Mouse (Mus musculus): ENCODE data around the gene Ube2l3.

The Ube2l3 gene

DNA sequence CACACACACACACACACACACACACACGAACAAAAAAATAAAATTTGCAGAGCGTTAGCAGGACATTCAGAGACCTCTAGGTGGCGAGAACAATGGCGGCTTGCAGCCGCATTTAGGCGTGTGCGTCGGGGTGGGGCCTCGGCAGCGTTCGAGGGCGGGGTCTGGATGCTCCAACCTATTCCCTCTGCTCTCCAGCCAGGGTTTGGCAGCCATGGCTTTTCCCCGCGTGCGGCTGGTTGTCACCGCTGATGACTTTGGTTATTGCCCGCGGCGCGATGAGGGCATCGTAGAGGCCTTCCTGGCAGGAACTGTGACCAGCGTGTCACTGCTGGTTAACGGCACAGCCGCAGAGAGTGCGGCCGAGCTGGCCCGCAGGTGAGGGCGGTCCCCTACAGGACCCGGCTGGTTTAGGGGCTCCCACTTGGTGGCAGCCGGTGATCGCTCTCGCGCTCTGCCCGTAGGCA, 55.6 kb downstream of the Ube2l3 start, which contains the start of gene Ccdc116:
Ccdc116 (minus strand) TSS at position 458 of the 464 bp plus-strand sequence.
- peak; percentile 84 for DNase-seq

DNA sequence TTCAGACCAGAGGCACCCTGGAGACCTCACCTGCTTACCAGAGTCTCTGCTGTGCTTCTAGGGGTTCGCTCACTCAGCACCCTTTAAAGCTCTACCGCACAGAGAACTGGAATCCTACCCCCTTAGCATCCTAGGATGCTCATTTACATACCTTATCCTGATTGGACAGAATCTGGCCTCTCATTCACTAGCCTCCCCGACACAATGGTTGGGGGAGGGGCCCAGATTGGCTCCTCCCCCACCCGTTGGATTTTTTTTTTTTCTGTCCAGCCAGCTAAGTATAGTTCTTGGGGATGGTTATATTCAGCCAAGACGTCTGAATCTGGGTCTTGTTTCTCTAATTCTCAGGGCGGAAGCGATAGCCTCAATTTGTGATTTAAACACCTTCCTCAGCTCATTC, 58.1 kb downstream of the Ube2l3 start, which contains the start of gene Ydjc:
Ydjc (plus strand) TSS at position 283 of the 400 bp plus-strand sequence.
- no peak for DNase-seq

DNA sequence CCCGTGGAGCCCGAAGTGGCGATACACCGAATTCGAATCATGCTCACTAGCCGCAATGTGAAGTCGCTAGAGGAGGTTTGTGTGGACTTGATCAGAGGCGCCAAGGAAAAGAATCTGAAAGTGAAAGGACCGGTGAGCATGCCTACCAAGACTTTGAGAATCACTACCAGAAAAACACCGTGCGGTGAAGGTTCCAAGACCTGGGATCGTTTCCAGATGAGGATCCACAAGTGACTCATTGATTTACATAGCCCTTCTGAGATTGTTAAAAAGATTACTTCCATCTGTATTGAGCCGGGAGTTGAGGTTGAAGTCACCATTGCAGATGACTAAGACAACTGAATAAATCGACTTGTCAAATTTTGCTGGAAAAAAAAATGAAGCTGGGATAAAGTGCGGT, 65.1 kb downstream of the Ube2l3 start:
- no peak for DNase-seq

DNA sequence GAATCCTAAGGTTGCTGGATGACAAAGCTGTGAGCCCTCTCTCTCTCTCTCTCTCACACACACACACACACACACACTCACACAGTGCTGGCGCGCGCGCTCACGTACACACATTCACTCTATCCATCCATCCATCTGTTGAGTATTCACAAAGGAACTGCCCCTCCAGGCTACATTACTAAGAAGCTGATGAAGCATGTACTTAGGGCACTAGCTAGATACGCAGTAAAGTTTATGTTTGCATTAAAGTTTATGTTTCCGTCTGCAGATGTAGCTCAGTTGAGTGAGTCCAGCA, 69.6 kb downstream of the Ube2l3 start:
- no peak for DNase-seq

DNA sequence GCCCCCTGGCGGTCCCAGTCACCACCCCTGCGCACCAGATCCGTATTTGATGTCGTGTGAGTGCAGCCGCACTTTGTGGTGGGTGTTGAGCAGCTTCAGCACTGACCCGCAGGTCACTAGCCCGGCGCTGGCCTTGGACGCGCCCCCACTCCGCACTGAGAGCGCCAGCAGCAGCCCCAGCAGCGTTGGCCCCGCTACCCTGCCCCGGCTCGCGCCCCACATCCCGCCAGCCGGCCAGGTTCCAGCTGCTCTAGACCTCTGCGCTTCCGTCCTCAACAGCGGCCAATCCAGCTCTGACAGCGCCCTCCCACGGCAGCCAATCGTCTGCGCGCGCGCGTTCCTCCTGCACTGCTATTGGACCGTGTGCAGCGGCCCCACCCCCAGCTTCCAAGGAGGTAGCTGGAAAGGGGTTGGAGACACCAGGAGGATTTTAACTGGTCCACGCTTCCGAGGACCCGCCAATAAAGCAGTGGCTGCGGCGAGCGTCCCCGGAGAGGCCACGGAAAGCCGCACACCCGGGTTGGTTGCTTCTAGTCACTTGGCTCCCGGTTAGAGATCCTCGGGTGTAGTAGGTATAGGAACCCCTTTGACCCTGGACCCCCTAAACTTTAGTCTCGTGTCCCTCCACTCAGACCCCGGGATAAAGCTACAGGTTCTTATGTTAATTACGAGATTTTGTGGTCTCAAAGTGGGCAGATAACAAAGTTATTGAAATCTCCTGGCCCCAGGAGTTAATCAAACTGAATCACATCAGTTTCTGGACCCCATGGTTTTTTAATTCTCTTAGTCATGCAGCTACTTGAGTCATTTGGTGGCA, 70.2 kb downstream of the Ube2l3 start, which contains the start of gene Sdf2l1:
Sdf2l1 (minus strand) TSS at position 295 of the 817 bp plus-strand sequence.
- peak; percentile 98 for DNase-seq

DNA sequence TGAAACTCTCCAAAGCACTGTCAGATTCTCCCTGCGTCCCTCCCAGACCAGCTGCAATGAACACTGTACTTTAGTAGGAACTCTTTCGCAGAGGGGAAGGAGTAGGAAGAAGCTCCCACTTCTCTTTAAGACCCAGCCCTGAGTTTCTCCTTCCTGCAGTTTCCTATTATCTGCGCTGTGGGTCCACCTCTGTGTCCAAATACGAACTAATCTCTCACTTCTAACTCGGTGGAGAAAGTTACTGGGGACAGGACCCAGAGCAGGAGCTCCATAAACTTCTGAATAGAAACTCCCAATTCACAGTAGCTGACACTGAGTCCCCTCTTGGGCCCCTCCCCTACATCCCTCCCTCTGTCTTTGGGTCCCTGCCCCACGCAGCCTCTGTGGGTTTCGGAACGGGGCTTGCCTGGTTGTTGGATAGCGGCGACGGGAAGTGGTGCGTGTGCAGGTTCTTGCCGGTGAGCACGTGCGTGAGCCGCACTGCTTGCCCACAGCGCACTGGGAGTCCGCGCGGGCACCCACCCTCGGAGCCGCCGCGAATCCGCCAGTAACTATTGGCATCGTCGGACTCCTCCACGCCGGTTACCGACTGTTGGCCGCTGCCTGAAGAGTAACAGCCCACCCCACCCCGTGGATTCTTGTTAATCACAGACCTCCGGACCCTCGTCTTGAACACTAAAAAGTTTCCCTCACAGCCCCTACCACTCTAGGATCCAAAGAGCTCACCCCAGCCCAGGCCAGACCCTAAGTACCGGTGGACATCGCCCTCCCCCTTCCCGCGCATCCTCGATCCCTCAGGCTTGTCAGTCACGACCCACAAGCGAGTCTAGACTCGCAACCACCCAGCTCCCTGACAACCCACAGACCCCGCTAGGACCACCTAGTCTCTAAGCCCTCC, 71.0 kb downstream of the Ube2l3 start:
- no peak for DNase-seq

DNA sequence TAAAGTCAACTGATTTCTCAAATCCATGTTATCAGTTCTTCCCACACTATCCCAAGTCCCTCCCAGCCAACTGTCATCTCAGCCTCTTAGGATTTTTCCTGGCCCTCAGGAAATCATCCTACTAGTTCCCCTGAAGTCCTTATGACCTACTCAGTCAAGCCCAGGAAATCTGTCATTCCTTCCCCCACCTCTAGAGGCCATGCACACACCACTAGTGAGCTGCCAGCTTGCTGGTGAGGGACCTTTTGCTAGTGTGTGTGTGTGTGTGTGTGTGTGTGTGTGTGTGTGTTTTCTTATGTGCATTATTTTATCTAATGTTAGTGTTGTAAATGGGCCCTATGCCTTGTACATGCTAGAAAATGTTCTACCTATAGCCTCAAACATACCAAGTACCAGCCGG, 75.2 kb downstream of the Ube2l3 start:
- no peak for DNase-seq

DNA sequence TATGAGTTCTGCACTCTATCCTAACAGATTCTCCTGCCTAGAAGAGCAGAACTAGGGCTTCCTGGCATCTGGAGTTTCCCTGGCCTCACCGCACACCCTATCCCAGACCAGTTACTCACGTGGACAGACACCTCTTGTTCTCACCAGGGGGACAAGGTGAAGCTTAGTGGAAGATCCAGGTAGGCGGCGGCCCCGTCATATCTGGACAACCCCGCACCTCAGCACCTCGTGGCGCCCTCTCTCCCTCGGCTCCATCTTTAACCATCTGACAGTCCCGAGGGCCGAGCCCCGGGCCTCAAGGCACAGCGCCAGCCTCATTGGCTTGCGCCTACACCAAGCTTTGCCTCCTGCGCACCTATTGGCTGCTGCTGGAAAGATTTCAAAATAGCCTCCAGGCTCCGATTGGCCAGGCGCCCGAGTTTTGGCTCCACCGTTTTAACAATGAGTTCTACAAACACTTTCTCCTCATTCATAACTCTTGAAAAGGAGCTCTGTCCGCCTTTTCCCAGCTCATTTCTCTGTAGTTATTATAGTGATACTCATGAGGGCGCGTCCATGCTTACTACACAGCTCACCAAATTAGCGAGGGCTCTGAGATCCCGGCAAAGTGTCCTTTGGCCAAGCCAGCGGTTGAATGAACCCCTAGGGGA, 77.5 kb downstream of the Ube2l3 start, which contains the start of gene 2610318N02Rik:
2610318N02Rik (minus strand) TSS at position 297 of the 650 bp plus-strand sequence.
- DNase-seq, result peak; percentile 64

DNA sequence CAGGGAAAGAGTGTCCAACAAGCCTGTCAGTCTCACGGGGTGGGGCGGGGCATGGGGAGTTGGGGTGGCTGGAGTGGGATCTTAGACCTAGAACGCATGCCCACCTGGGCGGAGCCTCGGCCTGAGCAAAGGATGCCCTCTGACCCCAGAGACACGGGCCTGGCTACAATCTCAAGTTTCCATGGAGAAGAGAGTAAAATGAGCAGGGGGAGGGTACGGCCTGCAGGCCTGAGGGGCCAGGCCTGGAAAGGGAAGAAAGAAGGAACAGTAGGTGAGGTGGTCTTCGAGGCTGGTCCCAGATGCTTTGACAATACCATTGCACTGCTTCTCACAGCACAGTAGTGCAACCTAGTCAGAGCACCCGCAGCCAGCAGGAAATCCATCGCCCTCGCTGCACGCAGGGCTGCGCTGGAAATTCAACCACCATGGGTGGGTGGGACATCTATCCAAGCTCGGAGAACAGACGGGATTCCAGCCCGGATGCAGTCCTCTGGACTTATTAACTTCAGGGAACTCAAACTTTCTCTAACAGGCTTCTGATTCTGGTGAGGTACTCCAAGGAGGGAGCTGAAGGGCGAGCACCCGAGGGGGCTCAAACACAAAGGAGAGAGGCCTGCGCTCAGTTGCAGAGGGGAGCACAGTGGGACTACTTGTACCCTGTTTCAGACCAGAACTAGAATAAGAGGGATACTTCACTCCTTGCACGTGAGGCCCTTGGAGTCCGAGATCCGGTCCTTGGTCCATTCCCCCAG, 78.2 kb downstream of the Ube2l3 start:
- DNase-seq, result no peak

DNA sequence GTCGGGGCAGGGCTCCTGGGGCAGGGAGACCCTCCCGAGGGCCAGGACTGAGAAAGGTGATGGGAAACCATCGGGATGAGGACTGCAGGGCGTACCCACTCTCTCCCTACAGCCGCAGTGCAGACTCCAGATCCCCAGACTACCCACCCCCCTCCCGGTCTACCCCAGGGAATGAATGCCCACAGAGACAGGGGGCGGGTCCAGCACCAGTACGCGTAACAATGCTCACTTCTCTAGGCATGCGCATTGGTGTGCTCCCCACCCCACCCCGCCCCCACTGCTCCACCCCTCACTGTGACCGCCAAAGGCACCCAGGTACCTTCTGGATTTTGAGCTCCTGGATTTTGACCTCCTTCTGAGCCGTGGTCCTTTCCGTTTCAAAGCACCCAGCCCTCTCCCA, 80.9 kb downstream of the Ube2l3 start:
- no peak for DNase-seq

DNA sequence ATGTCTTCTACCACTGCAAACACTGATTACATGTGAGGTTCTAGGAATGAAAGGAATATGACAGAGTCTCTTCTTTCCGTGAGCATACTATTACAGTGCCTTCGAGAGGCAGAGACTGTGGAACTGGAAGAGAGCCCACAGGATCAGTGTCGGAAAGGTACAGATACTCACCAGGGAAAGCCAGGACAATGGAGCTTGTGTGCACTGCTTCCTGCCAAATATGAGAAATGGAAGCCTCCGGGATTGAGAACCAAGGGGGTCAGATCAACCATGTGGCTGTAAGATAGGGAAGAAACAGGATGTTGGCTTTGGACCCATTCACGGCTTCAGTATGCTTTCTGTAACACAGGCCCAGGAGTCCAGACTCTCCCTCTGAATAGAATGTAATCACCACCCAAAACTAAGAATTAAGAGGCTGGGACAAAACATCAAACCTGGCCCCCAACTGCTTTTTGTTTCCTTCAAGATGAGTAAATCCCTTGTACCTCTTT, 85.1 kb downstream of the Ube2l3 start:
- no peak for DNase-seq

DNA sequence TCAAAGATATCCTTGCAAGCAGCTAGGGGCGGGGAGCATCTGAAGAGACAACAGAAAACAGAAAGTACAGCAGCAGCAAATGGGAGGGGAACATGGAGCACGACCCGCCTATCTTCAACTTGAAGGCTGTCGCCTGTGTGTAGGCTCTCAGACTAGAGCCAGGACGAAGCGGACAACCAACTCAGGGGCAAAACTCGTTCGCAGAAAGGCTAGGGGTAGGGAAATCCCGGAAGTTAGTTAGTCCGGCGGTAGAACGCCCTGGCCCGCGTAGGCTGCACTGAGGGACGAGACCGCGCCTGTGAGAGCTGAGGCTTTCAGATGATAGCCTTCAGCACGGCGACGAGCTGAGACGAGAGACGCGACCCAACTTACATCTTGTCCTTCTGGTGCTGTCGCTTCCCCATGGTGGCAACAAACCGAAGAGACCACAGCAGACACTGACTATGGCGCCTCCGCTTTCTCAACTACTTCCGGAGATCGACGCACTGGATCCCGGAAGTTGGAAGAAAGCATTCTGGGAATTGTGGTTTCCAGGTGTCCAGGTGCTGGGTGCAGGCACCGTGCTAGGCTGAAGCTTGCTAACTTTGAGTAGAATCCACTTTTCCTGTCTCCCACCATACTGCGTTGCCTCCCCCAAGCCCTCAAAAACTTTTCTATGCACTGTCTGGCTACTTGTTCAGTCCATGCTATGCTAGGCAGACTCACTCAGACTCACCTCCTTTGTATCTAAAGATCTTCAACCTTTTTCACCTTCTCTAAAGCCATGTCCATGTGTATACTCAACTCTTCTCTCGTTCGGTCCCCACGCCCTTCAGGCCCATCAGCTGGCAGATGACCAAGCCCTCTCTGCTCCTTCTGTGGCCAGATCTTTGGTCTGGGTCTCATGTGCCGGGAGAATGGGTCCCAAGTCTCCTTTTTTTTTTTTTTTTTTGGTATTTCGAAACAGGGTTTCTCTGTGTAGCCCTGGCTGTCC, 91.4 kb downstream of the Ube2l3 start, which contains the start of gene Ppil2:
Ppil2 (minus strand) TSS at position 487 of the 973 bp plus-strand sequence.
- peak; percentile 78 for DNase-seq

DNA sequence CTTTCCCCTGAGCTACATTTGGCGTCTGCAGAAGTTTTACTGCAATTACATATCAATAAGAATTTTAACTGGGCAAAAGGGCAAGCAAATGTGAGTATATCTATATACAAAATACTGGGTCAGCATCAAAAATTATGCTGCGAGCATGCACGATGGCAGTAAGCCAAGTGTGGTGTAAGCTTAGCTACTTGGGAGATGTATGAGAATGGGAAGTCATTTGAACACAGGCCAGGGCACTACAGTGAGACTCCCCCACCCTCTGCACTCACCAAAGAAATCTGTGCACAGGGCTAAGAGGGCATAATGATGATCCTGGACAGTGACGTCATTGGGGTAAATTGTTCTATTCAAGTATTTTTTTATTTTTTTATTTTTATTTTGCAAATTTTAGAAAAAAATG, 97.8 kb downstream of the Ube2l3 start:
- no peak for DNase-seq

DNA sequence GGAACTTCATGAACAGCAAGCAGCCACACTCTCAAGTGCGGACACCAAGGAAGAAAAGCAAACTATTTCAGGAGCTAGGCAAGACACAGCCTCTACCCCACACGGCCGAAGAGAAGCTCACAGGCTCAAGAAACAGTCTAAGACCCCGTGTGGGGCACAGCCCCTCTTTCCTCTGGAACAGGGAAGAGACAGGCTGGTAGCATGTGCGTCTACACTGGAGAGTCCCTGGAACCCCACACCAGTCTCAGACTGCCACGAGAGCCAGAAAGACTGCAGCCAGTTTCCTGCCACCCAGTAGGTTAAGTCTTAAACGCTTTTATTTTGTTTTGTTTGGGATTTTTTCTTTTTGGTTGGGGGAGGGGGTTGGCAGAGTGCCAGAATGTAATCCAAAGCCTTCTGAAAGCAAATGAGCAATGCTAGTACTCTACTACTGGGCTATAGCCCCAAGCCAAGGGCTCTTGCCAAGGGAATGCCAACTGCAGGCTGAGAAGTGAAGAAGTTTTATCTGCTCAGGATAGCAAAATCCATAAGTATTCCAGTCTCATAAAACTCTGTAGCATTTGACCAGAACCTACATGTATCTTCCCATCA, 99.7 kb downstream of the Ube2l3 start:
- DNase-seq, result no peak
